Mouse (Mus musculus) adrenal gland, postnatal 10 days (tissue): ENCODE results near the gene Lpcat3. TPM values are rescaled to one million over a fixed set of nuclear protein-coding genes. Genes with fewer than 3 reads are reported as not detected.

ENCODE experiments used
- DNase-seq: peaks from one replicate; pipeline ENCODE4 v3.0.0; 2021; ENCODE audit warnings: mixed read lengths
- microRNA-seq: library from miRNA; unstranded; fragments of <30 nt; microRNA quantifications from one replicate; pipeline ENCODE4 v1.2.0, GENCODE M21; 2021
- total RNA-seq, 2 experiments: library from RNA; stranded (reverse); gene quantifications; 2 replicates each; pipeline ENCODE4 v1.2.3; 2021

Lpcat3 gene
- total RNA-seq, 2 experiments from 2014 or later, result 80.8 to 85.7 TPM

DNA sequence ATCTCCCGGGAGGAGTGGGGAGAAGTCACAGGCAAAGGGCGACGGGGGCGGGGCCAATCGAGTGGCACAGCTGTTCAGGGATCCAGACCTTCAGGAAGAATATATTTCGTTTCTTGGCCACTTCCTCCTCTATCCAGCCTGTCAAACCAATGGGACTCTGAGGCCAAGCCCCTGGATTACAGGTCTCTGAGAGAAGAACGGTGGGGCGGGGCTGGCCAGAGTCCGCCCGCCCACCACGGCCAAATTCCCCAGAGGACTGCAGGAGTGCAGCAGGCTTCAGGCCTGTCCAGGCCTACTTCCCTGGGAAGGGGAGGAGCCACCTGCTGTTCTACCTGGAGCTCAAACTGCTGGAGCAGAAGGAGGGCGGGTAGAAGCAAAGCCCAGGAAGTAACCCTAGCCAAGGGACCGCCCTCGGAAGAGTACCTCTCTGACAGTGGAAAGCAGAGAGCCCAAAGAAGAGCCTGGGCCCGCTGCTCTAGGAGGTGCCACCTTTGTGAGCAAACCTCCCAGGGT is 75.7 kb downstream of the Lpcat3 start, which contains the start of gene Ptpn6:
Gene Ptpn6 (minus strand): TSS at position 204 of the 513 bp plus-strand sequence.
- DNase-seq, result peak; percentile 47

DNA sequence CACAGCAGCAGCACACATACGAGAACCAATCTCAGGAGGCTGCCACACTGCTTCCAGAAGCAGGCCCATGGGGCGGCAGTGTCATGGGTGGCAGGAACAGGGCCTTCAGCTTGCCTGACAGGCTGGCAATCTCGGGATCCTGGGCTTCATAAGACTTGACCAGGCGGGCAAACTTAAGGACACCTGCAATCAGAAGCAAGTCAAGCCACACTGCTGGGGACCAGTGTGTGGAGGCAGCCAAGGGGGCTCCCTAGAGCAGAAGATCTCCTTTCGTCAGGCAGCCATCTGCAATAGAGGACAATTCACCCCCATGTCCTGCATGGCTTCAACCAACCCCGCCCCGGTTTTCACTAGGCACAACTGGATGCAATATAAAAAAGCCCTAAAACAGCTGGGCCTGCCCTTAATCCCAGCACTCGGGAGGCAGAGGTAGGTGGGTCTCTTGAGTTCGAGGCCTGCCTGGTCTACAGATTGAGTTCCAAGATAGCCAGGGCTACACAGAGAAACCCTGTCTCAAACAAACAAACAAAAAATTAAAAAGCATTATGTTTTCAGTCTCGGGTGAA is 76.5 kb downstream of the Lpcat3 start:
- no peak for DNase-seq

DNA sequence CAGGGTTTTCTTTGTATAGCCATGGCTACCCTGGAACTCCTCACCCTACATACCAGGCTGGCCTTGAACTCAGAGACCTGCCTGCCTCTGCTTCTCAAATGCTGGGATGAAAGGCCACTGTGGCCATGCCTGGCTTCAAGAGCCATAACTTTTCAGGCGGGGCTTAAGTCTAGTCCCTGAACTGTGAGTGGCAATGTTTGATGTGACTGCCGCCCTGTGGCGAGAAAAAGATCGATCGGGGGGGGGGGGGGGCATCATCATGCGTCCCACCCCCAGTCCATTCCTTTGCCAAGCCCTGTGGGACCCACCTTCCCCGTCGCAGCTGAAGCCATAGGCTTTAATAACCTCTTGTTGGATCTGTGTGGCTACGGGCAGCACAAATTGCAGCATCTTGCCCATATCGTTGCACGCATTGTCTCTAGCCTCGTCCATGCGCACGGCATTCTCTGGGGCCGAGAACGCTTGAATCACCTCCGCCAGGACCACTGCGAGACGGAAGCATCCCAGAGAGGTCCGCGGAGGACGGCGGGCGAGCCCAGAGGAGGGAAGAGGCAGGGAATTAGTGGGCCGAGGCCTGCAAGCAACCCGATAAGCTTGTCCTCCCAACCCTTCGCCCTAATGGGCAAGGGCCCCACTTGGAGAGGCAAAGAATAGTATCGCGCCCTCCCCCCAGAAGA is 77.5 kb downstream of the Lpcat3 start:
- DNase-seq, result peak; percentile 69

DNA sequence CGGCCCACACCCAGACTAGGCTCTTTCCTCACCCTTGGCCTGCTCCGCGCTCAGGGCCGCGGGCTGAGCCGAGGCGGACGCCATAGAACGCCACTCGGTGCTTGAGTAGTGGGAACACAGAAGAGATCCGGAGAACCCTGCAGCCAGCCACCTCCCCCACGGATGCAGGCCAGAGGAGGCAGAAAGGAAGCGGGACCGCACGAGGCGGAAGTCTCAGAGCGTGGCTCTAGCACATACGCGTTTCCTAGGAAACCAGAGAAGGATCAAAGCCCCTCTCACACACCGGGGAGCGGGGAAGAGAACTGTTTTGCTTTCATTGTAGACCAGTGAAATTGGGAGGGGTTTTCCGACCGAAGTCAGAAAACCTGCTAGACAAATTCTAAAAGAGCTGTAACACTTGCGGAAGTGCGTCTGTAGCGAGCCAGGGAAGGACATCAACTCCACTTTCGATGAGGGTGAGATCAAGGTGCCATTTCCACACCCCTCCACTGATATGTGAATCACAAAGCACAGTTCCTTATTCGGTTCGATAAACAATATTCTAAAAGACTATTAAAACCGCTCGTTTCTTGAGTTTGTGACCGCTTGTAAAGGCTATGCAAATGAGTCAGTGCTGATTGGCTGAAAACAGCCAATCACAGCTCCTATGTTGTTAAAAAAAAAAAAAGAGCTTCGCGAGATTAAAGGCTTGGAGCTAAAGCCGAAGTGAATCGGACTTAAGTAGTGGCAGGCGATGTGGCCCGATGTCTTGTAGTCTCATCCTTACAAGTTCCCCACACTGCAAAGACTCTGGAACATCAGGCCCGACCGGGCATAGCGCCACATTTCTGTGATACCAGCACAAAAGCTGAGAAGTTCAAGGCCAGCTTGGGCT is 78.3 kb downstream of the Lpcat3 start, which contains the start of gene Grcc10:
Gene Grcc10 (minus strand): TSS at position 487 of the 874 bp plus-strand sequence.
- DNase-seq, result peak; percentile 89

DNA sequence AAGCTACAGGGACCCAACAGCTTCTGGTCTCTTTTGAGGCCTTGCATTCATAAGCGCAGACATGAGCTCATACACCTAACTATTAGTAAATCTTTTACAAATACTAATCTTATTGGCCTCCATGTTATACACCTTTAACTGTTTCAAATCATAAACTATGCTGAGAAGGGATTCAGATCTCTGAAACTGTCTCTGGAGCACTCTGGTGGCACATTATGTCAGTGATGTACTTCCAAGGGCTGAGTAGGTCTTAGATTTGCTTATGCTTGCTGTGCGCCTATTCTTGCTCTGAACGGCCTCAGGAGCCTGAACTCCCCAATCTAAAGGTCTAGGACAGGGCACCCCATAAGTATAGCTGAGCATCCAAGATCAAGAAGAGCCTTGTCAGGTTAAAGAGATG is 79.0 kb downstream of the Lpcat3 start:
- DNase-seq, result no peak

DNA sequence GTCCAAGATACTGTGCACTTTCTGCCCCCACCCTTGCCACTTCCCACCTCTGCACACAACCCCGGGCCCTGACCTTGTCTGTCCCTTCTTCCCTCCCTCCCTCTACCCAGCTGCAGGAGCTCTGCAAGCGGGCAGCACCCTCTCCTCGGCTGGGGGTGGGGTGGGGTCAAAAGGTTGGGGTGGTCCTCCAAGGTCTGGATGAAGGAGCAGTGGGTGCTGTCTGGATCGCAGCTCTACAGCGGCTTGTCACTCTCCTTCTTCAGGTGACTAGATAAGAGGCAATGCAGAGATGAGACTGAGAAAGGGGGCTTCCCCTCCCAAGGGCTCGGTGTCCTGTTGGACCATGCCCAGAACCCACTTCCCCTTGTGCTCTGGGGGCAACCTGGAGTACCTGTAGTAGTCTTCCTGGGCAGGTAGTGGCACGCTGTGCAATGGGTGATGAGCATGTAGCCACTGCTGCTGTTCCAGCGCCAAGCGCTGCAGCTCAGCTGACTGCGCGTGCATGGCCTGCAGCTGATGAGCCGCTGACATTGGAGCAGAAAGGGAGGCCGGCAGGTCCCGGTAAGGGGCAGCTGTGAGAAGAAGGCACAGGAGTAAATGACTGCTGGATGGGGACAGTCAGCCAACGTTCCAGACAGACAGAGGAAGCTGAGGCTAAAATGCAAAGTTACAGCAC is 80.2 kb downstream of the Lpcat3 start:
- DNase-seq, result no peak

DNA sequence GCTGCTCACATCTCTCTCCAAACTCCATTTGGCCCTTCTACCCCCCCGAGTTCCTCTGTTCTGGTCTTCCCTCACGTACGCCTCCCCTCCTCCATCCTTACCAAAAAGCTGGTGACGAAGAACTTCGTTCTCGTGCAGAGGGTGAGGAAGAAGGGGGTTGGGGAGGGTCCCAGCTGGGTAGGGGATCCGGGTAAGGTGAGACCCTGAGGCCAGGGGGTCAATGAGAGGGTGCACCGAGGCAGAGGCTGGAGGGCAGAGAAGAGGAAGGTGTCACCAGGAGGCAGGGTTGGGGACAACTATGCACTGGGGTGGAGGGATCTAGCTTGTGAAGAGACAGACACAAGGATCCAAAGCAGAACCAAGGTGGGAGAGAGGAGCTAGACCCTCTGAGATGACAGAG is 80.8 kb downstream of the Lpcat3 start:
- DNase-seq, result no peak

DNA sequence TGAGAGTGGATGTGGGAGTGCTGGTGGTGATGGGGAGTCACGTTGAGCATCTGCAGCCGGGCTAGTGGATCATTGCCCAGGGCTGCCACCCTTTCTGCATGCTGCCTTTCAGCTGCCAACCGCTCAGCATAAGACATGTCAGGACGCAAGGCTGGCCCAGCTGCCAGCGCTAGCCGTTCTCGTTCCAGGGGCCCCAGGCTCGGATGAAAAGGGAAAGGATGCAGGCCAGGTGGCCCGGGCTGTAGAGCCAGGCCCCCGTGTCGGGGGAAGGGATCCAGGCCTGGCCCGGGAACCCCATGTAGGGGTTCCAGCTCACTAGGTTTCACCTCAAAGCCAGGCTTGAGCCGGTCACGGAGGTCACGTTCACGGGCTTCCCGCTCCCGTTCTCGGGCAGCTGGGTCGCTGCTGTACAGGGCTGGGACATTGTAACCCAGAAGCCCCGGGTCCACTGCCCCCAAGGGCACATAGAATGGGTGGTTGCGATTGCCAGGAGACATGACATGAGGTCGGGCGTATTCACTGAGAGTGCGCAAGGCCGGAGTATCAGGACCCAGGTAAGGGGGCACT is 82.0 kb downstream of the Lpcat3 start:
- no peak for DNase-seq

DNA sequence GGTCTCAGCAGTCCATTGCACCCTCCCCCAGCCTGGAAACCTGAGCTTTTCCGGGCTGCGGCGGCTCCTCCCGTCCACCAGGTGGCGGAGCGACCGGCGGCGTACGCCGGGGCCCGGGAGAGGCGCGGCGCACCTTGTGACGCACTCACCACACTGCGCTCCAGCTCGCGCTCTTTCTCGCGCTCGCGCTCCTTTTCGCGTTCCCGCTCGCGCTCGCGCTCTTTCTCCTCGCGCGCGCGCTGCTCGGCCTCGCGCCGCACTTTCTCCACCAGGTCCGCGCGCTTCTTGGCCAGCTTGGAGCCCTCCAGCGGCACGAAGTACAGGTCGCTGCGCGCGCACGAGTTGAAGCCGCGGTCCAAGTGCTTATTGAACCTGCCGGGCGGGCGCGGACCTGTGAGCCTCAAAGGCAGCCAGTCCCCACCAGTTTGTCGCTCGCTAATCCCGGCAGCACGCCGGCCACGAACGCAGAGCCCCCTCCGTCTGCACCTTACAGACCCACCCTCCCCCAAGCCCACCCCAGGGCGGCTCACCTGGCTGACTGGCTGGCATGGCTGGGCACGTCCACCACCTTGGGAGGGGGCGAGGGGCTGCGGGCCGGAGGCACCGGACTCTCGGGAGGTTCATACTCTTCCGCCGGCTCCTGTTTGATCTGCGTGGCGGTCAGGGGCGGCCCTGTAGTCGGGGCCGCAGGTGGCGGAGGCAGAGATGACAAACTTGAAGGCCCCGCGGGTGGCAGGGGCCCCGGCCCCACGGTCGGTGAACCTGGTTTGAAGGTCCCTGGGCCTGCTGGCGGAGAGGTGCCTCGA is 82.9 kb downstream of the Lpcat3 start:
- DNase-seq, result peak; percentile 96

DNA sequence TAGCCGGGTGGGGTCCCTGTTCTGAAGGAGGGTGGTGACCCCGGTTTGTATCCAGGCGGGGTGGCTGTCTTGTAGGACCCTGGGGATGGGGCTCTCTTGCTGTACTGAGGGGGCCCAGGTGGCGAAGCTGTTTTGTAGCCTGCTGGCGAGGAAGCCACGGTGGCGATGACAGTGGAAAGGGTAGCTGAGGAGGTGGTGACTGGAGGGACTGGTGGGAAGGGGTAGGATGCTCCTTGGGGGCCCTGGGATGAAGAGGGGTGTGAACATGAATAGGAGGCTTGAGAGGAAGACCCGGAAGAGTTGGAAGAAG is 83.4 kb downstream of the Lpcat3 start:
- DNase-seq, result no peak

DNA sequence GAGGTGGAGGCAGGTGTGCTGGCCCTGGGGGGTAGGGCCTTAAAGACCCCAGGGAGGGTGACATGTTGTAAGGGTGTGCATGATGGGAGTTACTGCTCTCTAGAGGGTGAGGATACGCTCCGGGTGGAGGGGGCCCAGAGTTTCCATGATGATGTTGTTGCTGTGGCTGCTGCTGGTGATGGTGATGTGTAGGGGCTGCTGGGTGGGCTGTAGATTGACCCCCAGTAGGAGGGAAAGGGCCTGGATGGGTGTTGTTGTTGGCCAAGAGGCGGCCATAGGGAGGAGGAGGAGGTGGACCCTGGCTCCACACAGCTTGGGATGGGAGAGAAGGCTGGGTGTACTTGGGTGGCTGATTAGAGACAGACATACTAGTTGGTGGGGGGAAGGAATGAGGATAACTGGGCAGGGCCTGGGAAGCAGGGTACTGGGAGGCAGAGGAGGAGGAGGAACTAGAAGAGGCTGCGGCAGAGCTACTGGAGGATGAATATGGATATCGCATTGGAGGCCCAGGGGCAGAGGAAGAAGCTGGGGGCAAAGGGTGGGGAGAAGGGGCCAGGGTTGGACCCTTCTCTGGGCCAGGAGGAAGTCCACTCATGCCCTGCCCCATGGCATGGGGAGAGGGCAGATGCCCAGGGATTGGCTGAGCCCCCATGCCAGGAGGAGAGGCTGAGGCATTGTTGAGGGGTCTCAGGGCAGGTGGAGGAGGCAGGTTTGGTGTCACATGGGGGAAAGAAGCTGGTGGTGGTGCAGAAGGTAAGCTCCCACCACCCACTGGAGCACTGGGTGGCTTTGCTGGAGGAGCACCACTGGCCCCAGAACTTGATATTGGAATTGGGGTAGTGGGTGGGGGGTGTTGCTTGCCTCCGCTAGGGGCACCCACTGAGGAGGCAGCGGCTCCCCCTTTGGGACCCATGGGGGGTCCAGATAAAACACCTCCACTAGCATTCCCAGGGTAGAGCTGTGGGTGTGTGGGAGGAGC is 84.1 kb downstream of the Lpcat3 start:
- DNase-seq, result no peak

DNA sequence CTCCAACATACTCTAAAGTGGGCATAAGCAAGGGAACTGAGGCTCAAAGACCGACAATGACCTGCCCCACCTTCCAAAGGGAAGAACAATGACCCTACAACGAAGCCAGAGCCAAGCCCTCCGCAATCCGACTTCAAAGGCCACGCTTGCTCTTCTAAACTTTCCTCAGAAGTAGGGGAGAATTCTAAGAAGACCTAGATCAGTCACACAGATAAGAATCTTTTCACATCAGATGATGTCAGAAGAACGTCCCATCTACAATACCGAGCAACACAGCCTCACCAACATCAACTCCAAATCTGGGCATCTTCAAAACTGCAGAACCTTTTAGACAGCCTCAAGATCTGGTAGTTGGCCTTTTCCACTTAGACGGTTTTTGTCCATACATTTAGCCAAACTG is 87.6 kb downstream of the Lpcat3 start:
- DNase-seq, result no peak

DNA sequence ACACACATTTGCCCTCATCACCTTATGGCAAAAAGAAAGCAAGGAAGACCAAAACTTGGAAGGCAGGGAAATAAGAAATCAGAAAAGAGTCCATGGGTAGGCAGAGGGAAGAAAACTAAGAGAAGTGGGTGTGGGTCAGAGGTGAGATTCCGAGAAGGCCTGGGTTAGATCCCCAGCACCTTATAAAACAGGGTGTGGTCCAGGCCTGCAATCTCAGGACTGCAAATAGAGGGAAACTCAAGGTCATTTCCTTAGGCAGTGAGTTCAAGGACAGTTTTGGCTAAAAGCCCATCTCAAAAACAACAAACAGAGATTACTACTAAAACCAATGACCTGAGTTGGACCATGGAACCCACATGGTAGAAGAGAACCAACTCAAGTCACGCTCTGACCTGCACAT is 91.0 kb downstream of the Lpcat3 start:
- DNase-seq, result no peak

Small RNA genes within 50 kb of the gene (microRNA-seq; reads per million reads assigned to microRNA genes)
- gene Mir141, result 9.2 reads per million, percentile 15 among the genes with 10 or more reads in this experiment
- gene Mir200c, result 128 reads per million, percentile 48 among the genes with 10 or more reads in this experiment

Other genes starting within 250 kb of the Lpcat3 start
- gene Pex5, start 248.0 kb upstream of the Lpcat3 start, total RNA-seq, result 100 to 1,000 TPM in 1 of 2 experiments, 10 to 100 TPM in 1; 93.1 to 104 TPM
- gene Clstn3, start 198.2 kb upstream of the Lpcat3 start, total RNA-seq, result 10 to 100 TPM; 78.7 to 79.4 TPM
- 10 to 100 TPM; 16.0 to 21.7 TPM for gene C1rl, start 169.9 kb upstream of the Lpcat3 start, total RNA-seq
- gene C1ra, start 150.6 kb upstream of the Lpcat3 start, total RNA-seq, result 10 to 100 TPM; 40.4 to 51.1 TPM
- gene C1s1, start 120.7 kb upstream of the Lpcat3 start, total RNA-seq, result 100 to 1,000 TPM in 1 of 2 experiments, 10 to 100 TPM in 1; 76.9 to 105 TPM
- gene C1rb, start 92.7 kb upstream of the Lpcat3 start, total RNA-seq, result 1 to 10 TPM; 4.7 to 5.1 TPM
- 1 to 10 TPM; 2.5 to 4.2 TPM for gene C1s2, start 26.9 kb upstream of the Lpcat3 start, total RNA-seq
- 10 to 100 TPM; 85.5 to 94.1 TPM for gene Emg1, start 49.2 kb downstream of the Lpcat3 start, total RNA-seq
- 100 to 1,000 TPM; 452 to 487 TPM for gene Phb2, start 49.3 kb downstream of the Lpcat3 start, total RNA-seq
- 10 to 100 TPM; 13.0 to 13.5 TPM for gene Ptpn6, start 75.7 kb downstream of the Lpcat3 start, total RNA-seq
- gene Grcc10, start 78.3 kb downstream of the Lpcat3 start, total RNA-seq, result 100 to 1,000 TPM; 321 to 324 TPM
- 1 to 10 TPM in 1 of 2 experiments, not detected in 1; 1.1 TPM for gene Gm45234, start 93.0 kb downstream of the Lpcat3 start, total RNA-seq
- gene Atn1, start 93.5 kb downstream of the Lpcat3 start, total RNA-seq, result 10 to 100 TPM; 64.0 to 71.5 TPM
- 10 to 100 TPM; 13.0 to 21.0 TPM for gene Eno2, start 106.6 kb downstream of the Lpcat3 start, total RNA-seq
- gene Lrrc23, start 116.7 kb downstream of the Lpcat3 start, total RNA-seq, result under 1 TPM in 1 of 2 experiments, not detected in 1; 0.72 TPM
- gene Spsb2, start 145.6 kb downstream of the Lpcat3 start, total RNA-seq, result 10 to 100 TPM; 11.7 to 15.2 TPM
- gene Tpi1, start 151.3 kb downstream of the Lpcat3 start, total RNA-seq, result 100 to 1,000 TPM; 504 to 601 TPM
- 100 to 1,000 TPM in 1 of 2 experiments, 10 to 100 TPM in 1; 89.2 to 111 TPM for gene Usp5, start 166.5 kb downstream of the Lpcat3 start, total RNA-seq
- gene Cdca3, start 166.5 kb downstream of the Lpcat3 start, total RNA-seq, result 10 to 100 TPM; 26.3 to 28.8 TPM
- gene Gnb3, start 177.2 kb downstream of the Lpcat3 start, total RNA-seq, result 1 to 10 TPM; 7.5 to 9.7 TPM
- 10 to 100 TPM; 26.6 to 29.6 TPM for gene P3h3, start 194.7 kb downstream of the Lpcat3 start, total RNA-seq
- gene Gpr162, start 201.0 kb downstream of the Lpcat3 start, total RNA-seq, result 1 to 10 TPM; 3.5 to 5.2 TPM
- 1 to 10 TPM; 3.8 to 4.0 TPM for gene Cd4, start 225.2 kb downstream of the Lpcat3 start, total RNA-seq
- gene Lag3, start 248.7 kb downstream of the Lpcat3 start, total RNA-seq, result 1 to 10 TPM; 1.4 to 1.8 TPM